ENCODE assay signal across 9 mouse cellular contexts in the genomic region with DNA sequence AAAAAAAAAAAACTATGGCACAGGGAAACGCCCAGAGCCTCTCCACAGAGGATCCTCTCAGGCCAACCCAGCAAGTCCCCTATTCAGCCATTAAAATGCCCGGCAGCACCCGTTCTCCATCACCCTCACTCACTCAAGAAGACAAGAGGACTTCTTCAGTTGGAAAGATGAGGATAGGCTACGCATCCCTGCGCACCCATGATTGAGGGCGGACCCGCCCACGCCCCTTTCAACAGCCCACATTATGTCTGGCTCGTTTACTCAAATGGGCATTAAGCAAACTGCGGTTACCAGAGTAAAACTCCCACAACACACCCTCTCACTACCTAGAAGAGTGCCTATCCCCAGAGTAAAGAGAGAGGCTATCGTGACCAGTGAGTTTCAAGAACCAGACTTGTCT. TPM values are rescaled to one million over a fixed set of nuclear protein-coding genes. Genes with fewer than 3 reads are reported as not detected.
DNase-seq lines count a peak whose midpoint lies in the region; ATAC-seq and TF ChIP-seq lines count a peak whose summit lies in the region.
"Had no signal": no experiment of that assay in that cellular context is flagged by ENCODE, and none has a peak within 500 bp of the region (broad histone marks: within the 10 kb centered on the region; RNA-seq: fewer than 3 reads in every experiment).

No protein-coding gene starts in this region.

- no peak for ATAC-seq in lung, postnatal 0 days
- ATAC-seq in intestine, embryonic 15.5 days: no peak
- ATAC-seq in neural tube, embryonic 15.5 days (ENCODE audit: low FRiP score): peak; percentile 21; the same call in 1 of the 2 replicates
- no peak for ATAC-seq in inflammation-experienced regulatory T-cells, adult 6 months

- peak overlapping the region; percentile 70 for H3K4me3 ChIP-seq in heart, embryonic 10.5 days
- H3K4me3 ChIP-seq in lung, postnatal 0 days (ENCODE audit: low read depth, low read length): no peak overlapping the region
- H3K4me3 ChIP-seq in intestine, embryonic 15.5 days (replicated peaks): no peak overlapping the region
- peak overlapping the region; percentile 54 for H3K4me3 ChIP-seq in neural tube, embryonic 15.5 days (replicated peaks)

- intact Hi-C loops in heart, postnatal 14 days (cut with DNase I): no loop called here

- 49% methylated on average over 11 of the region's 11 CpGs for WGBS in heart, embryonic 10.5 days
- 43% methylated on average over 11 of the region's 11 CpGs for WGBS in lung, postnatal 0 days
- 45% methylated on average over 11 of the region's 11 CpGs for WGBS in intestine, embryonic 15.5 days
- 16% methylated on average over 11 of the region's 11 CpGs for WGBS in neural tube, embryonic 15.5 days

- H3K9ac ChIP-seq in lung, postnatal 0 days (replicated peaks; ENCODE audit: low read depth): no peak overlapping the region
- no peak overlapping the region for H3K9ac ChIP-seq in intestine, embryonic 15.5 days
- peak overlapping the region; percentile 53; the same call in 1 of the 2 replicates for H3K9ac ChIP-seq in neural tube, embryonic 15.5 days (replicated peaks)

- H3K4me1 ChIP-seq in heart, embryonic 10.5 days: peaks cover 5% of the 10 kb centered on the region
- H3K4me1 ChIP-seq in lung, postnatal 0 days (ENCODE audit: insufficient read depth, low read depth, low read length): 0 out of 2 replicates have a peak, but pooled peaks cover 4% of the 10 kb centered on the region
- peaks cover 4% of the 10 kb centered on the region; the same call in 1 of the 2 replicates for H3K4me1 ChIP-seq in intestine, embryonic 15.5 days (replicated peaks)
- peaks cover 9% of the 10 kb centered on the region for H3K4me1 ChIP-seq in neural tube, embryonic 15.5 days

- peaks cover 27% of the 10 kb centered on the region for H3K27me3 ChIP-seq in heart, embryonic 10.5 days (ENCODE audit: insufficient read depth, poor library complexity, severe bottlenecking)
- H3K27me3 ChIP-seq in lung, postnatal 0 days (replicated peaks; ENCODE audit: insufficient read depth, low read length): no peaks in the 10 kb centered on the region
- peaks cover 8% of the 10 kb centered on the region; the same call in 1 of the 2 replicates for H3K27me3 ChIP-seq in intestine, embryonic 15.5 days (replicated peaks)
- peaks cover 11% of the 10 kb centered on the region; the same call in 1 of the 2 replicates for H3K27me3 ChIP-seq in neural tube, embryonic 15.5 days (replicated peaks)

- TF ChIP-seq CTCF in lung, postnatal 0 days (IDR thresholded peaks at IDR 0.05): no peak

- no peaks in the 10 kb centered on the region for H3K36me3 ChIP-seq in heart, embryonic 10.5 days
- no peaks in the 10 kb centered on the region for H3K36me3 ChIP-seq in lung, postnatal 0 days (ENCODE audit: insufficient read depth, low read length)
- no peaks in the 10 kb centered on the region for H3K36me3 ChIP-seq in intestine, embryonic 15.5 days
- H3K36me3 ChIP-seq in neural tube, embryonic 15.5 days: no peaks in the 10 kb centered on the region

- H3K27ac ChIP-seq in heart, embryonic 10.5 days: no peak overlapping the region
- no peak overlapping the region for H3K27ac ChIP-seq in lung, postnatal 0 days (ENCODE audit: low read length)
- no peak overlapping the region for H3K27ac ChIP-seq in intestine, embryonic 15.5 days
- no peak overlapping the region for H3K27ac ChIP-seq in neural tube, embryonic 15.5 days (replicated peaks)

- H3K4me2 ChIP-seq in lung, postnatal 0 days (replicated peaks; ENCODE audit: low read depth, low read length): peak overlapping the region; percentile 59; the same call in 1 of the 2 replicates
- H3K4me2 ChIP-seq in intestine, embryonic 15.5 days (replicated peaks): peak overlapping the region; percentile 80
- peak overlapping the region; percentile 99 for H3K4me2 ChIP-seq in neural tube, embryonic 15.5 days

- TF ChIP-seq EP300 in lung, postnatal 0 days (IDR thresholded peaks at IDR 0.05): no peak

- DNase-seq in heart, embryonic 10.5 days (ENCODE audit: low spot score): no peak
- no peak for DNase-seq in heart, postnatal 14 days
- DNase-seq in lung, postnatal 0 days (ENCODE audit: low spot score): no peak
- DNase-seq in lung, postnatal 25 days (ENCODE audit: low spot score): no peak
- DNase-seq in urinary bladder, postnatal 14 days (ENCODE audit: low spot score): no peak
- DNase-seq: lung, postnatal 36 days had no signal

- H3K9me3 ChIP-seq in heart, embryonic 10.5 days: no peaks in the 10 kb centered on the region
- no peaks in the 10 kb centered on the region for H3K9me3 ChIP-seq in lung, postnatal 0 days (ENCODE audit: low read length)
- H3K9me3 ChIP-seq in intestine, embryonic 15.5 days: no peaks in the 10 kb centered on the region
- H3K9me3 ChIP-seq in neural tube, embryonic 15.5 days (replicated peaks): no peaks in the 10 kb centered on the region

RNA-seq across cellular contexts. Expression of gene Shc3, which starts 26.2 kb away (rescaled TPM):
- 0.15 and 0.30 TPM in 2 replicates for polyA plus RNA-seq in heart, embryonic 10.5 days (2016; fragmentation: Nextera tagmentation; extraction: Ambion mirVana)
- total RNA-seq in heart, postnatal 14 days (2021): 1 to 10 TPM; 2.6 to 3.0 TPM
- polyA plus RNA-seq in lung, postnatal 0 days (2015; fragmentation: Nextera tagmentation; extraction: Ambion mirVana): 0.10 and 0.12 TPM in 2 replicates
- polyA plus RNA-seq in intestine, embryonic 15.5 days (2015; fragmentation: Nextera tagmentation; extraction: Ambion mirVana): 0.28 and 0.34 TPM in 2 replicates
- 7.0 and 7.5 TPM in 2 replicates for polyA plus RNA-seq in neural tube, embryonic 15.5 days (2015; fragmentation: Nextera tagmentation; extraction: Ambion mirVana)
- not detected for polyA plus RNA-seq in inflammation-experienced regulatory T-cells, adult 6 months (2017; shearing (Covaris generic))

RNA-seq across cellular contexts. Expression of gene Cks2, which starts 49.6 kb away (rescaled TPM):
- 248 and 312 TPM in 2 replicates for polyA plus RNA-seq in heart, embryonic 10.5 days (2016; fragmentation: Nextera tagmentation; extraction: Ambion mirVana)
- 10 to 100 TPM in 1 of 2 experiments, 1 to 10 TPM in 1; 7.1 to 13.9 TPM for total RNA-seq in heart, postnatal 14 days (2021)
- polyA plus RNA-seq in lung, postnatal 0 days (2015; fragmentation: Nextera tagmentation; extraction: Ambion mirVana): 34.2 and 41.6 TPM in 2 replicates
- polyA plus RNA-seq in intestine, embryonic 15.5 days (2015; fragmentation: Nextera tagmentation; extraction: Ambion mirVana): 304 and 333 TPM in 2 replicates
- polyA plus RNA-seq in neural tube, embryonic 15.5 days (2015; fragmentation: Nextera tagmentation; extraction: Ambion mirVana): 40.0 and 92.6 TPM in 2 replicates
- polyA plus RNA-seq in inflammation-experienced regulatory T-cells, adult 6 months (2017; shearing (Covaris generic)): 100 to 1,000 TPM in 1 of 3 experiments, 10 to 100 TPM in 2; 25.7 to 172 (median 40.8) TPM

RNA-seq across cellular contexts. Expression of gene Secisbp2, which starts 56.1 kb away (rescaled TPM):
- polyA plus RNA-seq in heart, embryonic 10.5 days (2016; fragmentation: Nextera tagmentation; extraction: Ambion mirVana): 25.6 and 32.1 TPM in 2 replicates
- 10 to 100 TPM; 18.3 to 20.6 TPM for total RNA-seq in heart, postnatal 14 days (2021)
- 27.2 and 28.9 TPM in 2 replicates for polyA plus RNA-seq in lung, postnatal 0 days (2015; fragmentation: Nextera tagmentation; extraction: Ambion mirVana)
- polyA plus RNA-seq in intestine, embryonic 15.5 days (2015; fragmentation: Nextera tagmentation; extraction: Ambion mirVana): 28.0 and 30.2 TPM in 2 replicates
- polyA plus RNA-seq in neural tube, embryonic 15.5 days (2015; fragmentation: Nextera tagmentation; extraction: Ambion mirVana): 26.7 and 28.0 TPM in 2 replicates
- polyA plus RNA-seq in inflammation-experienced regulatory T-cells, adult 6 months (2017; shearing (Covaris generic)): 10 to 100 TPM; 34.3 to 43.2 (median 34.5) TPM

Comparison
In these comparisons a context has a peak if more than half of its experiments do, and no peak if none do; other contexts are left out.
1. H3K4me3 ChIP-seq: peak in heart, embryonic 10.5 days (single experiment) and neural tube, embryonic 15.5 days (single experiment); none in lung, postnatal 0 days (single experiment) and intestine, embryonic 15.5 days (single experiment).
2. Peak in every context shown above with its lines, with median percentiles within 50 percentile points of each other: H3K4me2 ChIP-seq.